Mouse (Mus musculus): Measurements from ENCODE around the gene Rex1bd. TPM values are rescaled to one million over a fixed set of nuclear protein-coding genes. Genes with fewer than 3 reads are reported as not detected.

Rex1bd gene
- polyA plus RNA-seq, 1 experiment from 2014 or later: 138 TPM

Other genes starting within 250 kb of the Rex1bd start
- gene Homer3, start 223.9 kb downstream of the Rex1bd start, polyA plus RNA-seq (2014; fragmentation: Nextera tagmentation; extraction: Ambion mirVana): 75.2 and 78.6 TPM in 2 replicates
- gene Ddx49, start 204.3 kb downstream of the Rex1bd start, polyA plus RNA-seq (2014; fragmentation: Nextera tagmentation; extraction: Ambion mirVana): 55.8 and 62.1 TPM in 2 replicates
- 263 and 281 TPM in 2 replicates for gene Cope, start 204.2 kb downstream of the Rex1bd start, polyA plus RNA-seq (2014; fragmentation: Nextera tagmentation; extraction: Ambion mirVana)
- 4.7 and 6.0 TPM in 2 replicates for gene Cers1, start 191.0 kb downstream of the Rex1bd start, polyA plus RNA-seq (2014; fragmentation: Nextera tagmentation; extraction: Ambion mirVana)
- gene Gdf1, start 176.9 kb downstream of the Rex1bd start, polyA plus RNA-seq (2014; fragmentation: Nextera tagmentation; extraction: Ambion mirVana): 2.9 and 4.2 TPM in 2 replicates
- gene Upf1, start 153.5 kb downstream of the Rex1bd start, polyA plus RNA-seq (2014; fragmentation: Nextera tagmentation; extraction: Ambion mirVana): 23.2 and 25.1 TPM in 2 replicates
- gene Comp, start 133.2 kb downstream of the Rex1bd start, polyA plus RNA-seq (2014; fragmentation: Nextera tagmentation; extraction: Ambion mirVana): 0.43 and 0.50 TPM in 2 replicates
- gene Crtc1, start 67.2 kb downstream of the Rex1bd start, polyA plus RNA-seq (2014; fragmentation: Nextera tagmentation; extraction: Ambion mirVana): 16.6 and 19.8 TPM in 2 replicates
- 18.9 and 21.7 TPM in 2 replicates for gene Klhl26, start 29.8 kb downstream of the Rex1bd start, polyA plus RNA-seq (2014; fragmentation: Nextera tagmentation; extraction: Ambion mirVana)
- 20.0 and 20.8 TPM in 2 replicates for gene Tmem59l, start 19.4 kb downstream of the Rex1bd start, polyA plus RNA-seq (2014; fragmentation: Nextera tagmentation; extraction: Ambion mirVana)
- 85.8 and 102 TPM in 2 replicates for gene Crlf1, start 13.6 kb downstream of the Rex1bd start, polyA plus RNA-seq (2014; fragmentation: Nextera tagmentation; extraction: Ambion mirVana)
- 926 and 927 TPM in 2 replicates for gene Uba52, start 4.0 kb upstream of the Rex1bd start, polyA plus RNA-seq (2014; fragmentation: Nextera tagmentation; extraction: Ambion mirVana)
- 221 and 233 TPM in 2 replicates for gene Fkbp8, start 21.0 kb upstream of the Rex1bd start, polyA plus RNA-seq (2014; fragmentation: Nextera tagmentation; extraction: Ambion mirVana)
- gene Kxd1, start 21.2 kb upstream of the Rex1bd start, polyA plus RNA-seq (2014; fragmentation: Nextera tagmentation; extraction: Ambion mirVana): 47.0 and 47.6 TPM in 2 replicates
- gene Ell, start 32.7 kb upstream of the Rex1bd start, polyA plus RNA-seq (2014; fragmentation: Nextera tagmentation; extraction: Ambion mirVana): 19.5 and 20.1 TPM in 2 replicates
- gene Isyna1, start 87.6 kb upstream of the Rex1bd start, polyA plus RNA-seq (2014; fragmentation: Nextera tagmentation; extraction: Ambion mirVana): 100 and 114 TPM in 2 replicates
- 167 and 177 TPM in 2 replicates for gene Ssbp4, start 102.1 kb upstream of the Rex1bd start, polyA plus RNA-seq (2014; fragmentation: Nextera tagmentation; extraction: Ambion mirVana)
- gene Lrrc25, start 109.4 kb upstream of the Rex1bd start, polyA plus RNA-seq (2014; fragmentation: Nextera tagmentation; extraction: Ambion mirVana): 0.57 TPM in 2 replicates
- 0.15 TPM in 1 of 2 replicates, not detected in the other for gene Gdf15, start 125.7 kb upstream of the Rex1bd start, polyA plus RNA-seq (2014; fragmentation: Nextera tagmentation; extraction: Ambion mirVana)
- 48.9 and 59.4 TPM in 2 replicates for gene Pgpep1, start 153.6 kb upstream of the Rex1bd start, polyA plus RNA-seq (2014; fragmentation: Nextera tagmentation; extraction: Ambion mirVana)
- 356 and 388 TPM in 2 replicates for gene Lsm4, start 166.5 kb upstream of the Rex1bd start, polyA plus RNA-seq (2014; fragmentation: Nextera tagmentation; extraction: Ambion mirVana)
- gene Jund, start 192.2 kb upstream of the Rex1bd start, polyA plus RNA-seq (2014; fragmentation: Nextera tagmentation; extraction: Ambion mirVana): 104 and 109 TPM in 2 replicates
- not detected in 2 replicates for gene Iqcn, start 196.7 kb upstream of the Rex1bd start, polyA plus RNA-seq (2014; fragmentation: Nextera tagmentation; extraction: Ambion mirVana)
- gene Gm3336, start 211.8 kb upstream of the Rex1bd start, polyA plus RNA-seq (2014; fragmentation: Nextera tagmentation; extraction: Ambion mirVana): not detected in 2 replicates
- gene Pde4c, start 217.0 kb upstream of the Rex1bd start, polyA plus RNA-seq (2014; fragmentation: Nextera tagmentation; extraction: Ambion mirVana): 0.08 and 0.13 TPM in 2 replicates
- 11.6 and 12.3 TPM in 2 replicates for gene Rab3a, start 247.9 kb upstream of the Rex1bd start, polyA plus RNA-seq (2014; fragmentation: Nextera tagmentation; extraction: Ambion mirVana)